18 mouse cellular contexts compared by ENCODE assay signal in the genomic region with DNA sequence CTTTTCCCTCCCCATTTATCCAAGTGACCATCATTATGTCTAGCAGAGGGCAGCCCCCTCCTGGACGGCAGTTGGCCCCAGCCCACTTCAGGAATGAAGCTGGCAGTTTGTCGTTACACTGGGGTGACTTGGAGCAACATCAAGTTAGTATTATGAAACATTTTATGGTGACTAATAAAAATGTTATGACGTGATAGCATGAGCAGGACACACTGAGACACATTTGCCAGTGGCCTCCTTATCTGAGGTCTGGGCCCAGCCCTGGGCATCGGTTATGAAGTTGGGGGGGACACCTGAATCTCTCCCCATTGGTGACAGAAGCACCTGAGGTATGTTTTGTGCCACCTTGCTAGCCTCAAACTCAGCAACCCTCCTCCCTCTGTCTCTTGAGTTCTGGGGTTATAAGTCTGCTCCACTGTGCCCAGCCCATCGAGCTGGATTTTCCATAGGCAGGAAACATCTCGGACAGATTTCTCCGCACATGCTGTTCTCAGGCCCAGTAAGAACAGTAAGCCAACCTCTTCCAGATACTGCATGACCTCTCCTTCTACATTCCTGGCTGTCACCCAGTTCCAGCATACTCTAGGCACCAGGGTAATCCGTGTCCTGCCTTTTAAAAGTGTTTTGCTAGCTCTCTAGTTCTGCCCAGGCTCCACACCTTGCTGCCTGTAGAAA. TPM values are rescaled to one million over a fixed set of nuclear protein-coding genes. Genes with fewer than 3 reads are reported as not detected.
A peak's percentile ranks its signal among the peaks of the same experiment; 100 is the strongest.
DNase-seq lines count a peak whose midpoint lies in the region; ATAC-seq and TF ChIP-seq lines count a peak whose summit lies in the region.
"Had no signal": no experiment of that assay in that cellular context is flagged by ENCODE, and none has a peak within 500 bp of the region (broad histone marks: within the 10 kb centered on the region; RNA-seq: fewer than 3 reads in every experiment).

No protein-coding gene starts in this region.

- WGBS in lung, adult 2 months, result 57% methylated on average over 8 of the region's 8 CpGs
- WGBS in heart, embryonic 13.5 days, result 57% methylated on average over 8 of the region's 8 CpGs
- 90% methylated on average over 8 of the region's 8 CpGs for WGBS in midbrain, embryonic 16.5 days
- 82% methylated on average over 8 of the region's 8 CpGs for WGBS in midbrain, postnatal 0 days

- DNase-seq in adrenal gland, postnatal 25 days, result peak; percentile 24
- no peak for DNase-seq in adrenal gland, postnatal 4 days (ENCODE audit: low spot score in 2 of 2)
- DNase-seq in lung, postnatal 25 days (ENCODE audit: low spot score), result peak; percentile 26
- no peak for DNase-seq in lung, adult 2 months
- DNase-seq in midbrain, postnatal 0 days (ENCODE audit: low spot score), result no peak
- DNase-seq: B cell, adult 2 months; cerebellum, adult 11-12 months; kidney, adult 11 months; kidney, postnatal 25 days; thymus, postnatal 25 days had no signal

- peaks cover 8% of the 10 kb centered on the region for H3K4me1 ChIP-seq in lung, adult 2 months (ENCODE audit: control insufficient read depth, insufficient read depth, low read length)
- peaks cover 11% of the 10 kb centered on the region for H3K4me1 ChIP-seq in heart, embryonic 13.5 days
- no peaks in the 10 kb centered on the region for H3K4me1 ChIP-seq in midbrain, embryonic 16.5 days (ENCODE audit: control insufficient read depth, insufficient read depth, low read length)
- no peaks in the 10 kb centered on the region for H3K4me1 ChIP-seq in midbrain, postnatal 0 days (ENCODE audit: insufficient read depth, low read length)
- H3K4me1 ChIP-seq: forebrain, embryonic 10.5 days; hindbrain, embryonic 12.5 days had no signal

- no peaks in the 10 kb centered on the region for H3K9me3 ChIP-seq in heart, embryonic 13.5 days
- no peaks in the 10 kb centered on the region for H3K9me3 ChIP-seq in midbrain, embryonic 16.5 days (replicated peaks; ENCODE audit: control insufficient read depth, low read length, poor library complexity, severe bottlenecking)
- no peaks in the 10 kb centered on the region for H3K9me3 ChIP-seq in midbrain, postnatal 0 days (ENCODE audit: low read length)
- H3K9me3 ChIP-seq: embryonic facial prominence, embryonic 13.5 days; forebrain, embryonic 10.5 days; hindbrain, embryonic 12.5 days had no signal

- TF ChIP-seq CTCF in lung, adult 2 months (IDR thresholded peaks at IDR 0.05; ENCODE audit: insufficient read depth, low read length), result no peak
- no peak for TF ChIP-seq CTCF in midbrain, postnatal 0 days (IDR thresholded peaks at IDR 0.05)

- H3K4me2 ChIP-seq in heart, embryonic 13.5 days, result no peak overlapping the region
- H3K4me2 ChIP-seq in midbrain, embryonic 16.5 days (ENCODE audit: low read length), result no peak overlapping the region
- no peak overlapping the region for H3K4me2 ChIP-seq in midbrain, postnatal 0 days (ENCODE audit: low read depth, low read length, poor library complexity, severe bottlenecking)
- H3K4me2 ChIP-seq: embryonic facial prominence, embryonic 13.5 days; hindbrain, embryonic 12.5 days; liver, embryonic 11.5 days had no signal

- no peak overlapping the region for H3K9ac ChIP-seq in heart, embryonic 13.5 days
- no peak overlapping the region for H3K9ac ChIP-seq in midbrain, embryonic 16.5 days (ENCODE audit: low read depth, low read length)
- no peak overlapping the region for H3K9ac ChIP-seq in midbrain, postnatal 0 days (replicated peaks; ENCODE audit: low read length, poor library complexity, severe bottlenecking)
- H3K9ac ChIP-seq: embryonic facial prominence, embryonic 13.5 days; hindbrain, embryonic 12.5 days had no signal

- no peaks in the 10 kb centered on the region for H3K27me3 ChIP-seq in heart, embryonic 13.5 days (replicated peaks)
- H3K27me3 ChIP-seq in midbrain, embryonic 16.5 days (ENCODE audit: control insufficient read depth, insufficient read depth, low read depth, low read length), result no peaks in the 10 kb centered on the region
- H3K27me3 ChIP-seq in midbrain, postnatal 0 days (ENCODE audit: insufficient read depth, low read length), result no peaks in the 10 kb centered on the region
- H3K27me3 ChIP-seq: embryonic facial prominence, embryonic 13.5 days; hindbrain, embryonic 12.5 days had no signal

- TF ChIP-seq POLR2A in lung, adult 2 months (IDR thresholded peaks at IDR 0.05; ENCODE audit: borderline replicate concordance, extremely low read depth, low read depth, low read length), result no peak

- ATAC-seq in heart, embryonic 13.5 days (ENCODE audit: extremely low read depth, insufficient number of reproducible peaks, low FRiP score, low TSS enrichment), result no peak
- ATAC-seq in megakaryocyte progenitor cell, adult 5-6 weeks (replicated peaks; ENCODE audit: poor library complexity), result peak; percentile 9
- no peak for ATAC-seq in midbrain, embryonic 16.5 days
- ATAC-seq in midbrain, postnatal 0 days (ENCODE audit: low FRiP score), result no peak

- peaks cover 97% of the 10 kb centered on the region for H3K36me3 ChIP-seq in heart, embryonic 13.5 days
- H3K36me3 ChIP-seq in midbrain, embryonic 16.5 days (ENCODE audit: control insufficient read depth, insufficient read depth, low read length), result no peaks in the 10 kb centered on the region
- H3K36me3 ChIP-seq in midbrain, postnatal 0 days (ENCODE audit: insufficient read depth, low read length), result no peaks in the 10 kb centered on the region

- peak overlapping the region; percentile 32; the same call in 1 of the 2 replicates for H3K27ac ChIP-seq in heart, embryonic 13.5 days (replicated peaks)
- H3K27ac ChIP-seq in midbrain, embryonic 16.5 days (ENCODE audit: low read length), result no peak overlapping the region
- no peak overlapping the region for H3K27ac ChIP-seq in midbrain, postnatal 0 days (ENCODE audit: low read depth, low read length)
- H3K27ac ChIP-seq: embryonic facial prominence, embryonic 13.5 days; forebrain, embryonic 10.5 days; hindbrain, embryonic 12.5 days; macrophage had no signal

- no peak overlapping the region for H3K4me3 ChIP-seq in lung, adult 2 months (replicated peaks; ENCODE audit: extremely low read depth, low read depth, low read length)
- H3K4me3 ChIP-seq in heart, embryonic 13.5 days, result no peak overlapping the region
- no peak overlapping the region for H3K4me3 ChIP-seq in midbrain, embryonic 16.5 days (ENCODE audit: low read depth, low read length)
- no peak overlapping the region for H3K4me3 ChIP-seq in midbrain, postnatal 0 days (ENCODE audit: low read depth, low read length)
- H3K4me3 ChIP-seq: embryonic facial prominence, embryonic 13.5 days; forebrain, embryonic 10.5 days; hindbrain, embryonic 12.5 days had no signal

RNA-seq across cellular contexts. Expression of a gene that starts 40.8 kb away (rescaled TPM):
- total RNA-seq in adrenal gland, postnatal 25 days (2021), result not detected in 2 replicates
- under 1 TPM; 0.14 TPM for total RNA-seq in adrenal gland, postnatal 4 days (2021)
- polyA plus RNA-seq in lung, adult 2 months (2012; rRNA removed), result 0.25 and 5.1 TPM in 2 replicates
- polyA plus RNA-seq in heart, embryonic 13.5 days (2015; fragmentation: Nextera tagmentation; extraction: Ambion mirVana), result 0.09 and 0.13 TPM in 2 replicates
- total RNA-seq in megakaryocyte progenitor cell, adult 5-6 weeks (2015), result 52.3 and 76.8 TPM in 2 replicates
- 41.4 and 61.6 TPM in 2 replicates for total RNA-seq in megakaryocyte progenitor cell, adult 5-6 weeks (2017)
- not detected in 2 replicates for polyA plus RNA-seq in midbrain, embryonic 16.5 days (2015; fragmentation: Nextera tagmentation; extraction: Ambion mirVana)
- 0.05 TPM in 1 of 2 replicates, not detected in the other for total RNA-seq in midbrain, postnatal 0 days (2014; rRNA removed)
- not detected in 2 replicates for polyA plus RNA-seq in midbrain, postnatal 0 days (2015; fragmentation: Nextera tagmentation; extraction: Ambion mirVana)

Comparison
In these comparisons a context has a peak if more than half of its experiments do, and no peak if none do; other contexts are left out.
1. DNase-seq: peak in adrenal gland, postnatal 25 days (single experiment) and lung, postnatal 25 days (single experiment); none in adrenal gland, postnatal 4 days (0 of 2), lung, adult 2 months (single experiment) and midbrain, postnatal 0 days (single experiment).
2. RNA of a gene that starts 40.8 kb away (total RNA-seq): 41.4 to 76.8 TPM in megakaryocyte progenitor cell, adult 5-6 weeks; 0.14 TPM in adrenal gland, postnatal 4 days, 0.05 TPM in midbrain, postnatal 0 days and not detected in adrenal gland, postnatal 25 days; every median in the first group is over 10 times any median in the second.